Mouse (Mus musculus) heart, postnatal 36 days (tissue): ENCODE results near the gene Tmem174. TPM values are rescaled to one million over a fixed set of nuclear protein-coding genes. Genes with fewer than 3 reads are reported as not detected.

Source experiments
- DNase-seq, 2 experiments: peaks; one replicate each; pipeline ENCODE4 v3.0.0; 2021 to 2022
- intact Hi-C: fragments of 180-260 bp; cut with DNase I; formaldehyde crosslinking; loops from one replicate; pipeline ENCODE4 v1.15.1; 2025
- total RNA-seq, 2 experiments: library from RNA; stranded (reverse); gene quantifications; 2 replicates each; pipeline ENCODE4 v1.2.3; 2021

Tmem174 gene
- total RNA-seq, 2 experiments from 2014 or later, result not detected

DNA sequence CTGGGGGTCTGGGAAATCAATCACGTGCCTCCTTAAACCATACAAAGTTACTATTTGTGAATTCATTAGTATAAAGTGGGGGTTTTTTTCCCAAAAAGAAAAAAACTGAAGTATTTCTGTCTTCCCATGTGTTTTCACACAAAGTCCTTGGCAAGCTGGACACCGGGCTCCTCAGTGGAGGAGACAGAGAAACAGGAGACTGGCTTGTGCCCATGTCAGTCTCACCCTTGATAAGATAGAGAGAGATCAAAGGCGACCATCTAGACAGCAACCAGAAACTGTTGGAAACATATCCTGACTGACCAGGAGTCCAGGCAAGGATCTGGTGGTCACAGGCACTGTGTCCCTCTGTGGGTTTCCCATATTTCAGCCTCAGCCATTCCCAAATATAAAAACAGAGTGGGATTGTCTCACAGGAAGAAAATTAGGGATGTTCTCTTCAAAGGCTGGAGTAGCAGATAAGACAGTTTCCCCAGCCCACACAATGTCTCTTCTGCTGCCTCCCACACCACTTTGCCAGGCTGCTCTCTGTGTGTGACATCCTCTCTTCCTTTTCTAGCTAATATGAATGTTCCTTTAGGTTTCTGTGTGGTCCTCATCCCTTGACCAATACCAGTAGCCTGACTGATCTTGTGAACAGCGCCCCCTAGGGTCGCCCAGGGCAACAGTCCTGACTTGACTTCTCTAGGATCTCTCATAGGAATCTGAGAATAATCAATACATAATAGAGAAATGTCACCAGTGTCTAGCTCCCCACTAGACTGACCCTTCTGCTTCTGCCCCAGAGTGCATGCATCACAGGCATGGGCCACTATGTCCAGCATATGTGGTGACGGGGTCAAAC, 3.3 kb downstream of the Tmem174 start:
- intact Hi-C loops, result no loop called here

GRCm38 (mm10) chr13:98632306-98632942, 4.8 kb downstream of the Tmem174 start:
- intact Hi-C loops, result no loop called here
- DNase-seq, result no peak

More for the DNA sequence above, 3.3 kb downstream of the Tmem174 start:
- DNase-seq, result no peak

DNA sequence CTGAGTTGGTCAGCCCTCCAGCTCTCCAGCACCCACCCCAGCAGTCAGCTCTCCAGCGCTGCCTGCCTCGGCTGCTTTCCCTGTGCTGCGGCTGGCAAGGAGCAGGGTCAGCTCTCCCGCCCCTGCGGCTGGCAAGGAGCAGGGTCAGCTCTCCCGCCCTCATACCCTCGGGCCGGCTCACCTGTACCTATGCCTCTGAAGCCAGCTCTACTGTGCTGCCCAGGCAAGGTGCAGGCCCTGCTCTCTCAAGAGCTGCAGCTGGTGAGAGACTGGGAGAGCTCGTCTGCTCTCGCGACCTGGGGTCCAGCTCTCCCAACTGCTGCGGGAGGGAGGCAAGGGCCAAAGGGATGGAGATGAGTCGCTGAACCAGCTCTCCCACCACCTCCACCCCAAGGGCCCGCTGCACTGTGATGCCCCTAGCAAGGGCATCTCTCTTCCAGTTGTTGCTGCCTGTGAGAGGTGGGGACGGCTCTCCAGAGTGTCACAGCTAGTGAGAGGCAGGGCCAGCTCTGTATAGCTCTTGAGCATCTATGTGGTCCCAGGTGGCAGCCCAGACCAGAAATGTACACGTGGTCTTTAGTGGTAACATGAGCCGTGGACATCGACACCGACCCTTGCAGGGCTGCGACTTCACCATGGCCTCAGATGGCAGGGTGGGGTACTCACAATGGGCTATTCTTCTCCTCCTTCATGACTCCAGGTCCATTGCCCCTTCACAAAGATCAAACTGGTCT, 5.9 kb downstream of the Tmem174 start:
- no peak for DNase-seq
- intact Hi-C loops, result no loop called here

- DNase-seq, result no peak
- intact Hi-C loops, result no loop called here
Observed at GRCm38 (mm10) chr13:98626736-98627135, 10.5 kb downstream of the Tmem174 start.

- DNase-seq, result no peak
- intact Hi-C loops, result no loop called here
Observed at GRCm38 (mm10) chr13:98624506-98624905, 12.7 kb downstream of the Tmem174 start.

DNA sequence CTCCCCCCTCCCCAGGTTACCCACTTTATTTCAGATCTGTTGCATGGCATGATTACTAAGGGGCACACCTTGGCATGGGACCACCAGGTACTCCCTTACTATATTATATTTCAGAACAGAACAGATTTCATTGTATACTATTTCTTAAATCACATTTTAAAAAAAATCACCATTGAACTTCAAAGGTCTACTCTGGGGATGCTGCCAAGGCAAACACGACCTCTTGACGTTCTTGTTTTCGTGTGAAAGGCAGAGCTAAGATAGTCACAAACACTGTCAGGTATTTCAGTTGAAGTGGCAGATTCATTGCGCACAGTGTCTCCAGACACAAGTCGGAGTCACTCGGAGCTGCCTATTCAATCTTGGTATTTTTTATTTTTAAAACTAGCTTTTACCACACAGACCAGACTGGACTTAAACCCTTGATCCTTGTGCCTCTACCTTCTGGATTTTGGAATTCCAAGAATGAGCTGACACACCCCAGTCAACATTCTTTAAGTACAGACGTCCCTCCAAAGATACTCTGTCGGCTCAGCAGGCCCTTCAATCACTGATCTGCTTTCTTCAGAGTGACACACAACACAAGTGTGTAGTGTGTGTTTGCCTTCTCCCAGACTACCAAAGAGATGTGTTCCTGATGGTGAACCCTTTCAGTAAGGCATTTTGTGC, 14.2 kb downstream of the Tmem174 start:
- intact Hi-C loops, result no loop called here
- no peak for DNase-seq

DNA sequence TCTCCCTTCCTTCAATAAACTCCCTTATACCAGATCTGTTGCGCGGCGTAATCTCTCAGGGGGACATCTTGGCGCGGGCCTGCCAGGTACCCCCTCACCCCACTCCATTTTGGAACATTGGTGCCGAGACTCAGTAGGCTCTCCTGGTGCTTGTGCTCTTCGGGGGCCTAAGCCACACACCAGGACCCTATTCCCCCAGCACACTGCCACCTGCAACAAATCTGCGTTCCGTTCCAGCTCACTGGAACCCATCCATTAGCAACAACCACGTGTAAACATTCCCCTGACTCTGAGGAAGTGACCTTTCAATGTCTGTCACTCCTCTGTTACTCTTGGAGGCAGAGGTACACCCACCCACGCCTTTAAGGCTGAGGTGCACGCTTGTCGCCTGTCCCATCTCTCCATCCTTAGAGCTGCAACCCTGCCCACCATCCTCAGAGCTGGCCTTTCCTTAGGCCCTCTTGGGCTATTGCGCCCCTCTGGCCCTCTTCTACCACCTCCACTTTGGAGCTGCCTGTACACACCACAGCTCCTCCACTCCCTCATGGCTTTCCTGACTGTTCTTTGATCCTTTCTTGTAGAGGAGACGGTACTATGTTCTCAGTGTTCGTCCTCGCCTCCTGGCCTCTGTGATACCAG, 19.7 kb downstream of the Tmem174 start:
- intact Hi-C loops, result no loop called here
- DNase-seq, result no peak

- no peak for DNase-seq
- intact Hi-C loops, result no loop called here
Observed at GRCm38 (mm10) chr13:98607885-98608477, 29.2 kb downstream of the Tmem174 start.

- DNase-seq, result no peak
- intact Hi-C loops, result no loop called here
Observed at GRCm38 (mm10) chr13:98603799-98604198, 33.4 kb downstream of the Tmem174 start.

DNA sequence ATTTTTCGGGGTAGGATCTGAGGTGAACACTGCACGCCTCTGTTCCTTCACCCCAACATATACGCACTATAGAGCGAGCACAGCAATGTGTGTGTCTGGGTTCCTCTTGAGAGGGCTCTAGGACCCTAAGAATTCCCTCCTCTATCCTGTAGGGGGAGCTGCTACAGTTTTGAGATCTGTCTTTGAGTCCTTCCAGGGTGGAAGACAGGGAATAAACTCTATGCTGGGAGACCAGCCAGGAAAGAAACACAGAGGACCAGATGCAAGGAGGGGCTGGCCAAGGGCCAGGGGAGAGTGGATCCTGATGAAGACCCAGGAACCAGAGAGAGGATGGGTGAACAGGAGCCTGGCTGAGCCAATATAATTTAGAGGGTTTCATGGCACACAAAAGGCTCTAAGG, 40.5 kb downstream of the Tmem174 start:
- intact Hi-C loops, result loop anchor here (5.0 kb wide), 1 partner anchor 131 kb away; no protein-coding TSS in a partner anchor
- DNase-seq, result no peak

DNA sequence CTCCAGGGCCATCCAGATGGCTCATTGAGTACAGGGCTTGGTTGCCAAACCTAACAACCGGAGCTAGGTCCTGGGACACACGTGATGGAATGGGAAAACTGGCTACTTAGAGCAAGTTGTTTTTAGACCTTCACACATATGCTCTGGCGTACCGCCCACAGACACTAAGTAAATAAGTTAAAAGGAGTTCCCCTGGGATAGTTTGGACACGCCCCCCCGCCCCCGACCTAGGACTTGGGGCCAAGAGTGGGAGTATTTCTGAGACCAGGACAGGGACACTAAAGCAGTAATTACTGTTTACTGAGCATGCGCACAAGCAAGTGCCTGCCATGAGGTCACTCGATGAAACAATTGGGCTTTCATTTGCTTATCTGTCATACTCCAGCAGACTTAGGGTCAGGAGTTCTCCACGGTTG, 42.5 kb downstream of the Tmem174 start:
- no peak for DNase-seq
- intact Hi-C loops, result loop anchor here (5.0 kb wide), 1 partner anchor 133 kb away; no protein-coding TSS in a partner anchor

DNA sequence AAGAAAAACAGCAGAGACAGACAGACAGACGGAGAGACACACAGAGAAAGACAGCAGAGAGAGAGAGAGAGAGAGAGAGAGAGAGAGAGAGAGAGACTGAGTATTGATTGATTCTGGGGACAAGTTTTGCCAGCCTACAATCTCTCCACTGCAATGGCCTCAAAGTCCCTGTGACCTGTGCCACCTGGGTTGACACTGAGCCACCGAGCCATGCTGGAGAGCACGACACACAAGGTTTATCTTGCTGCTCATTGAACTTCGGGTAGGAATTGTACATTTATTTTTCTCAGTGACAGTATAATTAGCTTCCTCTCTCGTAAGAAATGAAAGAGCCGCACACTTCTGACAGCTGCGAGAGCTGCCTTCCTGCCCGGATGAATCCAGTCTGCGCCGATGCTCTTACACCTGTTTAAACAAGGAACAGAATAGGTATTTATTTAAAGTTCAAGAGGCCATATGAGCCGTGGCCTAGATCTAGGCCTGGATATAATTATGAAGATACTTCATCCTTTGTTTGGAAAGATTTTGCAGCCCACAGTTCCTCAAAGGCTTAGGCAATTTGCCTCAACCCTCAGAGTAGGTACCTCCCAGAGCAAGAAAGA, 43.2 kb downstream of the Tmem174 start:
- intact Hi-C loops, result no loop called here
- DNase-seq, result no peak

GRCm38 (mm10) chr13:98591406-98591805, 45.8 kb downstream of the Tmem174 start:
- intact Hi-C loops, result no loop called here
- DNase-seq, result no peak

GRCm38 (mm10) chr13:98590693-98591389, 46.4 kb downstream of the Tmem174 start:
- no peak for DNase-seq
- intact Hi-C loops, result no loop called here

- no peak for DNase-seq
- intact Hi-C loops, result loop anchor here (5.0 kb wide), 2 partner anchors 237 to 272 kb away; partner anchors contain the start of genes Btf3 and Foxd1
Observed at GRCm38 (mm10) chr13:98589572-98589971, 47.6 kb downstream of the Tmem174 start.

DNA sequence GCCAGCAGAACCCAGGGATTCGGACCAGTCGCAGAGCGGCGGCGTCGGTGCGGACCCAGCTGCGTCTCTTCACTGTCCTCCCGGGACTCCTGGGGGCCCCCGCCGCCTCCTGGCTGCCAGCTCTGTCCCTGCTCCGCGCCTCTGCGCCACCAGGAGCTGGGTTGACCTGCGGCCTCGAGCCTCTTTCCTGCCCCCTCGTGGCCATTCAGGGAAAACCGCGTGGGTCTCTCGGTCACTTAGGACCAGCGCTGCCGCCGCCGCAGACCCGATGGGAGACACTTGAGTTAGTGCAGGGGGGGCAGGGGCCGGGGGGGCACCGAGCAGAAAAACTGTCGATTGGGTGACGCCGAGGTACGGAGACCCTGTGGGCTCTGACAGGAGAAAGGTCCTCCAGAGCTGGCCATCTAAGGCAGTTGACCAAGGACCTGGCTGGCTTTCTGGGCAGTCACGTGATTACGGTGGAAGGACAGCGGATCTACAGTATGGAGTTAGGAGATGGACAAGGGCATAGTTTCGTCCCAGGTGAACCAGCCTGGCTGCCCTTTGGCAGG, 48.2 kb downstream of the Tmem174 start:
- intact Hi-C loops, result loop anchor here (5.0 kb wide), 2 partner anchors 237 to 272 kb away; partner anchors contain the start of genes Btf3 and Foxd1

GRCm38 (mm10) chr13:98588480-98588879, 48.7 kb downstream of the Tmem174 start:
- DNase-seq, result peak in 1 of 2 experiments; percentile 3
- intact Hi-C loops, result loop anchor here (5.0 kb wide), 2 partner anchors 236 to 271 kb away; partner anchors contain the start of genes Btf3 and Foxd1

More for the DNA sequence above, 48.2 kb downstream of the Tmem174 start:
- peak; percentile 75 to 82 for DNase-seq

GRCm38 (mm10) chr13:98587639-98588038, 49.6 kb downstream of the Tmem174 start:
- intact Hi-C loops, result loop anchor here (5.0 kb wide), 2 partner anchors 235 to 270 kb away; partner anchors contain the start of genes Btf3 and Foxd1
- no peak for DNase-seq
